Mouse (Mus musculus): ENCODE results near the gene AL731706.1. TPM values are rescaled to one million over a fixed set of nuclear protein-coding genes. Genes with fewer than 3 reads are reported as not detected.

AL731706.1 gene
- 26.7 and 28.2 TPM in 2 replicates for polyA plus RNA-seq (2016; fragmentation: Nextera tagmentation; extraction: Ambion mirVana)

DNA sequence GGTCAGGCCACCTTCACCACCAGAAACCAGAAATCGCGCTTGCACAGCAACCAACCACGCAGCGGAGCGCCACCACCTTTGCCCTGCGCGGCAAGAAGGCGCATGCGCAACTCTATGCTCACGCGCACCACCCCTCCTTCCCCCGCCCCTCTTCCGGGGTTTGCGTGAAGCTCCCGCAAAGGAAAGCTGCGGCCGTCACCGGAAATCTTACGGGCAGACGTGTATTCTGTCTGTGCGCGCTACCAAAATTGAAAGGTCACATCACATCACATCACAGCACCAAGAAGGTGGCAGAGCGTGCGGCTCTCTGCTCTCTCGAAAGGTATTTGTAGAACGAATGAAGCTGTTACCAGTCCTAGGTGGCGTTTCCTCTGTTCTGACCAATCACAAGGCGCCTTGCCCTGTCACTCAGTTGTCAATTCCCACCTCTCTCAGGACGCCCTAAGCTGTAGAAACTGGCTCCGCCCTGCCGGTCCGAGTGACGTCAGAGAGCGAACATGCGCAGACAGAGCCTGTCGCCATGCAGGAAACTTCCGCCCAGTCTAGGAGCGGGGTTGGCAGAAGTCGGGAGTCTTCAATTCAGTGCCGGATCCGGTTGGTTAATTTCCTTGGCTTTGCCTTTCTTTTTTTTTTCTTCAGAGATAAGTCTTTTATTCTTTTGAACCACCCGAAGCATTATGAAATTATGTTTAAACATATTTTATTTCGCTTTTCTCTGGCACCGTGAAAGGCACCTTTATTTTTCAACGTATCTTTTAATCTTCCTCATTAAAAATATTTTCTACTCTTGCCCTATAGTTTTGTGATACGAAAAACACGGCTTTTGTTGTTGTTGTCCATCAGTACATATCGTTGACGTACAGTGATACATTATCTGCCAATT lies at the start of gene AL731706.1, which contains the start of the genes Slx4ip and Mkks:
AL731706.1 (minus strand) TSS at position 322 of the 883 bp plus-strand sequence.
Slx4ip (plus strand) TSS at position 151 of the 883 bp plus-strand sequence.
Mkks (minus strand) TSS at position 322 of the 883 bp plus-strand sequence.
- Histone ChIP-seq H3K4me3 (replicated peaks) (peak within 1 kb of the TSS; percentile 72), H3K27ac (peak within 1 kb of the TSS; percentile 93), H3K9me3 (no peaks in the 10 kb centered on the region), H3K36me3 (no peaks in the 10 kb centered on the region), H3K4me2 (peak within 1 kb of the TSS; percentile 53), H3K4me1 (replicated peaks) (0 out of 2 replicates have a peak, but pooled peaks cover 5% of the 10 kb centered on the region), H3K27me3 (no peaks in the 10 kb centered on the region), H3K9ac (replicated peaks) (peak within 1 kb of the TSS; percentile 70)
- ATAC-seq (ENCODE audit: insufficient number of reproducible peaks, insufficient read depth, low FRiP score, low TSS enrichment, low read depth) = peak; percentile 99
- under 1% methylated on average over 49 of the region's 49 CpGs for WGBS

- H3K4me2 ChIP-seq = no peak overlapping the region
- no peaks in the 10 kb centered on the region for H3K27me3 ChIP-seq
- 89% methylated on average over 1 of the region's 1 CpGs for WGBS
- H3K4me3 ChIP-seq (replicated peaks) = no peak overlapping the region
- ATAC-seq (ENCODE audit: insufficient number of reproducible peaks, insufficient read depth, low FRiP score, low TSS enrichment, low read depth) = no peak
- no peak overlapping the region for H3K9ac ChIP-seq (replicated peaks)
- H3K27ac ChIP-seq = no peak overlapping the region
- H3K4me1 ChIP-seq (replicated peaks) = no peaks in the 10 kb centered on the region
- no peaks in the 10 kb centered on the region for H3K36me3 ChIP-seq
- H3K9me3 ChIP-seq = no peaks in the 10 kb centered on the region
These were observed 47.1 kb upstream of the AL731706.1 start for GRCm38 (mm10) chr2:136938249-136938648.

DNA sequence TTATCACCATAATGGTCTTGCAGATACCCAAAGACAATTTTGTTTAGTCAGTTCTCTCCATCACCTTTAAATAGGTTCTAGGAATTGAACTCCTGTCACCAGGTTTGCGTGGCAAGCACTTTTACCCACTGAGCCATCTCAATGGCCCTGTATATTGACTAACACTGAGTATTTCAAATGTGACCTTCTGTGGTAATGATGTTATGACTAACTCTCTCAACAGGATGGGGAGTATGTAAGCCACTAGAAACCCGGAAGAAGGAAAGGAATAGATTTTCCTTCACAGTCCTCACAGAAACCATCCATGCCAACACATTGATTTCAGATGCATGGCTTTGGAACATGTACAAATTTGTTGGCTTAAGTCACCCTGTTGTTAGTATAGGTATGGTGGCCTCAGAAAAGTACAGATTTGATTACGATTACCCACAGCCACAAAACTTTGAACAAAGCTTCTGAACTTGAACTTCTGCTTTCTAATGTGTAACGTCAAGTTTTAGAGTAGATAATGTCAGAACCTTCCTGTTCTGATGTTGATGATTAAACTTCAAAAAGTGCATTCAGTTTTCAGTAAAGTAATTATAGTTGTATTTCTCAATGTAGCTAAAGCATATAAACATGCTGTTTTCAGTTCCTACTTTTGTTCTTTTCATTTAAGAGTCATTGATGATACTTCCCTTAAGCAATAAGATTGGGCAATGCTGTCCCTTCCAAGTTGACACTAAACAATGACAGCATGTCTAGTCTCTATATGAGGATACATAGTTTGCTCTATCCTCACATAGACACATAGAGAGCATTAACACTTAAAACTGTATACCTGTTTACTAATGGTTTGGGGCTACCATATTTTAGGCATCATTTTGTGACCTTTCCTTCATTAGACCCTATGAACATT lies 45.5 kb upstream of the AL731706.1 start:
- Histone ChIP-seq H3K27ac (no peak overlapping the region), H3K27me3 (no peaks in the 10 kb centered on the region), H3K9me3 (no peaks in the 10 kb centered on the region), H3K9ac (replicated peaks) (no peak overlapping the region), H3K4me1 (replicated peaks) (no peaks in the 10 kb centered on the region), H3K4me3 (replicated peaks) (no peak overlapping the region), H3K4me2 (no peak overlapping the region), H3K36me3 (no peaks in the 10 kb centered on the region)
- ATAC-seq (ENCODE audit: insufficient number of reproducible peaks, insufficient read depth, low FRiP score, low TSS enrichment, low read depth) = no peak
- 94% methylated on average over 4 of the region's 4 CpGs for WGBS

DNA sequence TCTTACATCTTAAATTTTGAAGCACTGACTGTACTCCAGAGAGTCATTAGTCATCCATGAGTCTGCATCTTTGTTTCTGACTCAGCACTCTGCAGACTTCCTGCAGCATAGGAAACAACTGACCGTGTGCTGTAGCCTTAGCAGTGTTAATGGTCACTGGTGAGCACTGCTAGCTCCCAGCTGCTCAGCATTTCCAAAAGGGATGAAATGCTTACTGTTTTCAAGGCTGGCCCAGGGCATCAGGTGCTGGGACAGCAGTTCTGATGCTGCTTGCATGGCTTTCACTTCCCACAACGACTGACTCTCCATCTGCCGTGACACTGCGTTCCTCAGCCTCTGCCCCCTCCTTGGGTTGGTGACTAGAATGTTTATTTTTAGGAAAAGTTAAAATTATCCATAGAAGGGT lies 29.8 kb upstream of the AL731706.1 start:
- H3K27me3 ChIP-seq = no peaks in the 10 kb centered on the region
- H3K4me1 ChIP-seq (replicated peaks) = peaks cover 10% of the 10 kb centered on the region; the same call in 1 of the 2 replicates
- no peaks in the 10 kb centered on the region for H3K9me3 ChIP-seq
- ATAC-seq (ENCODE audit: insufficient number of reproducible peaks, insufficient read depth, low FRiP score, low TSS enrichment, low read depth) = peak; percentile 42; the same call in 1 of the 2 replicates
- no peak overlapping the region for H3K9ac ChIP-seq (replicated peaks)
- WGBS = 61% methylated on average over 4 of the region's 4 CpGs
- no peaks in the 10 kb centered on the region for H3K36me3 ChIP-seq
- H3K4me3 ChIP-seq (replicated peaks) = no peak overlapping the region
- H3K27ac ChIP-seq = no peak overlapping the region
- no peak overlapping the region for H3K4me2 ChIP-seq

GRCm38 (mm10) chr2:136920257-136920993 lies 29.2 kb upstream of the AL731706.1 start:
- Histone ChIP-seq H3K9ac (replicated peaks) (no peak overlapping the region), H3K27me3 (no peaks in the 10 kb centered on the region), H3K4me2 (no peak overlapping the region), H3K36me3 (no peaks in the 10 kb centered on the region), H3K4me1 (replicated peaks) (peaks cover 10% of the 10 kb centered on the region; the same call in 1 of the 2 replicates), H3K4me3 (replicated peaks) (no peak overlapping the region), H3K9me3 (no peaks in the 10 kb centered on the region), H3K27ac (no peak overlapping the region)
- 66% methylated on average over 3 of the region's 3 CpGs for WGBS
- ATAC-seq (ENCODE audit: insufficient number of reproducible peaks, insufficient read depth, low FRiP score, low TSS enrichment, low read depth) = no peak

GRCm38 (mm10) chr2:136919433-136919832 lies 28.2 kb upstream of the AL731706.1 start:
- H3K4me3 ChIP-seq (replicated peaks) = no peak overlapping the region
- no peaks in the 10 kb centered on the region for H3K9me3 ChIP-seq
- H3K36me3 ChIP-seq = no peaks in the 10 kb centered on the region
- no peak for ATAC-seq (ENCODE audit: insufficient number of reproducible peaks, insufficient read depth, low FRiP score, low TSS enrichment, low read depth)
- no peak overlapping the region for H3K9ac ChIP-seq (replicated peaks)
- H3K27ac ChIP-seq = no peak overlapping the region
- WGBS = 96% methylated on average over 1 of the region's 1 CpGs
- H3K4me1 ChIP-seq (replicated peaks) = peaks cover 10% of the 10 kb centered on the region; the same call in 1 of the 2 replicates
- no peaks in the 10 kb centered on the region for H3K27me3 ChIP-seq
- H3K4me2 ChIP-seq = no peak overlapping the region

GRCm38 (mm10) chr2:136914334-136914902 lies 23.2 kb upstream of the AL731706.1 start:
- no peak overlapping the region for H3K9ac ChIP-seq (replicated peaks)
- H3K4me1 ChIP-seq (replicated peaks) = 0 out of 2 replicates have a peak, but pooled peaks cover 6% of the 10 kb centered on the region
- no peaks in the 10 kb centered on the region for H3K36me3 ChIP-seq
- no peak overlapping the region for H3K4me3 ChIP-seq (replicated peaks)
- no peak for ATAC-seq (ENCODE audit: insufficient number of reproducible peaks, insufficient read depth, low FRiP score, low TSS enrichment, low read depth)
- no peaks in the 10 kb centered on the region for H3K9me3 ChIP-seq
- H3K27me3 ChIP-seq = no peaks in the 10 kb centered on the region
- H3K4me2 ChIP-seq = no peak overlapping the region
- 63% methylated on average over 3 of the region's 3 CpGs for WGBS
- H3K27ac ChIP-seq = no peak overlapping the region

DNA sequence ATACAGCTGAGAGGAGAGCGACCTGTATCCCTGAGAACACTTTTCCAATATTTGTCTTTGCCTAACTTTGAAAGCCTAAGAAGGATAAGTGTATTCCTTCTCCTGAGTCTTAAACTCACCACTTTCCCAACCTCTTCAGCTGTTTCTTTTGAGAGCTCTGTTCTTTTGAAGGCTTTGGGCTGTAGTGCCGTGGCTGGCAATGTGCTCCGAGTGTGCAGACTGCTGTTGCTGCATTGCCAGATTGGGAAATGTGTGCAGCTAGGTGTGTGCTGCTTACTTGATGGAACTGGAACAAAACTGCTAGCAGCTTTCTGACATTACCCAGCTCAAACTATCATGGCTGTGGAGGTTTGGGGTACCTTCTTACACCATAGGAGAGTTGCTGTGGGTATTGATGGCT lies 21.8 kb upstream of the AL731706.1 start:
- Histone ChIP-seq H3K9me3 (no peaks in the 10 kb centered on the region), H3K4me3 (replicated peaks) (no peak overlapping the region), H3K36me3 (no peaks in the 10 kb centered on the region), H3K27ac (no peak overlapping the region), H3K9ac (replicated peaks) (no peak overlapping the region), H3K27me3 (no peaks in the 10 kb centered on the region), H3K4me1 (replicated peaks) (0 out of 2 replicates have a peak, but pooled peaks cover 6% of the 10 kb centered on the region), H3K4me2 (no peak overlapping the region)
- ATAC-seq (ENCODE audit: insufficient number of reproducible peaks, insufficient read depth, low FRiP score, low TSS enrichment, low read depth) = no peak
- 86% methylated on average over 3 of the region's 3 CpGs for WGBS

- no peaks in the 10 kb centered on the region for H3K27me3 ChIP-seq
- no peak for ATAC-seq (ENCODE audit: insufficient number of reproducible peaks, insufficient read depth, low FRiP score, low TSS enrichment, low read depth)
- H3K9me3 ChIP-seq = no peaks in the 10 kb centered on the region
- no peaks in the 10 kb centered on the region for H3K36me3 ChIP-seq
- no peak overlapping the region for H3K27ac ChIP-seq
- H3K4me2 ChIP-seq = no peak overlapping the region
- H3K4me1 ChIP-seq (replicated peaks) = 0 out of 2 replicates have a peak, but pooled peaks cover 6% of the 10 kb centered on the region
- WGBS = 53% methylated on average over 4 of the region's 4 CpGs
- no peak overlapping the region for H3K9ac ChIP-seq (replicated peaks)
- no peak overlapping the region for H3K4me3 ChIP-seq (replicated peaks)
These were observed 20.8 kb upstream of the AL731706.1 start for GRCm38 (mm10) chr2:136911958-136912411.

DNA sequence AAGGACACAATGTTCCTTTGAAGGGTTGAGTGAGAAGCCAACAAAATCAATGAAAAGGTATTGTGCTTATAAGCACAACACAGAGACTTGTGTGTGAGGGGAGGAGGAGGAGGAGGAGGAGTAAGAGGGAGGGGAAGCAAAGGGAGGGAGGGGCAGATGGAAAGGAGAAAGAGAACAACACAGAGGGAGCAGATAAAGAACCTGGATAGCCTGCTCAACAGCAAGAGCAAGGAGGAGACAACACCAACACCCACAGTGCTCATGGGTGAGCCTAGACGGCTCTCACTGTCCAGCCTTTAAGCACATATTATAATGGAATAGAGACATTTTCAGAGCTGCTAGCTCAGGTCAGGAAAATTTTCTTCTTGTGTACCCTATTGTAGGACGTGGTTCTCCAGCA lies 18.1 kb upstream of the AL731706.1 start:
- 78% methylated on average over 2 of the region's 2 CpGs for WGBS
- H3K4me1 ChIP-seq (replicated peaks) = 0 out of 2 replicates have a peak, but pooled peaks cover 6% of the 10 kb centered on the region

More for the DNA sequence above, 18.1 kb upstream of the AL731706.1 start:
- no peaks in the 10 kb centered on the region for H3K27me3 ChIP-seq
- H3K36me3 ChIP-seq = peaks cover 9% of the 10 kb centered on the region
- no peaks in the 10 kb centered on the region for H3K9me3 ChIP-seq
- no peak overlapping the region for H3K27ac ChIP-seq
- H3K4me3 ChIP-seq (replicated peaks) = no peak overlapping the region
- no peak for ATAC-seq (ENCODE audit: insufficient number of reproducible peaks, insufficient read depth, low FRiP score, low TSS enrichment, low read depth)
- no peak overlapping the region for H3K4me2 ChIP-seq
- H3K9ac ChIP-seq (replicated peaks) = no peak overlapping the region
